Mouse (Mus musculus): ENCODE results near the gene S1pr4.

Gene S1pr4

GRCm38 (mm10) chr10:81519227-81519977 lies 19.5 kb upstream of the S1pr4 start:
- DNase-seq, result no peak

GRCm38 (mm10) chr10:81518546-81518945 lies 18.6 kb upstream of the S1pr4 start:
- DNase-seq, result peak; percentile 72 to 76

- no peak for DNase-seq
Measured at GRCm38 (mm10) chr10:81517227-81517626, 17.3 kb upstream of the S1pr4 start.

- DNase-seq, result no peak
Measured at GRCm38 (mm10) chr10:81513798-81514197, 13.9 kb upstream of the S1pr4 start.

- DNase-seq, result no peak
Measured at GRCm38 (mm10) chr10:81510246-81510810, 10.4 kb upstream of the S1pr4 start.

GRCm38 (mm10) chr10:81507691-81508489 lies 8.0 kb upstream of the S1pr4 start:
- no peak for DNase-seq

- DNase-seq, result no peak
Measured at GRCm38 (mm10) chr10:81507095-81507494, 7.2 kb upstream of the S1pr4 start.

GRCm38 (mm10) chr10:81505016-81505664 lies 5.2 kb upstream of the S1pr4 start:
- DNase-seq, result no peak

GRCm38 (mm10) chr10:81502658-81503057 lies 2.7 kb upstream of the S1pr4 start:
- DNase-seq, result peak; percentile 95 to 96

- no peak for DNase-seq
Measured at GRCm38 (mm10) chr10:81501863-81502262, 1.9 kb upstream of the S1pr4 start.

GRCm38 (mm10) chr10:81499250-81499901 lies 556 bp downstream of the S1pr4 start:
- no peak for DNase-seq

- DNase-seq, result no peak
Measured at GRCm38 (mm10) chr10:81498316-81499249, 1.3 kb downstream of the S1pr4 start.

GRCm38 (mm10) chr10:81497401-81498270 lies 2.3 kb downstream of the S1pr4 start:
- DNase-seq, result no peak

GRCm38 (mm10) chr10:81496969-81497368 lies 3.0 kb downstream of the S1pr4 start:
- no peak for DNase-seq

- DNase-seq, result peak; percentile 97 to 99
Measured at GRCm38 (mm10) chr10:81496264-81496901, 3.5 kb downstream of the S1pr4 start, which contains the start of gene Ncln. Ncln (minus strand) TSS chr10:81496392.

GRCm38 (mm10) chr10:81495616-81496263 lies 4.2 kb downstream of the S1pr4 start:
- no peak for DNase-seq

GRCm38 (mm10) chr10:81495151-81495550 lies 4.8 kb downstream of the S1pr4 start:
- no peak for DNase-seq

- no peak for DNase-seq
Measured at GRCm38 (mm10) chr10:81494260-81495041, 5.5 kb downstream of the S1pr4 start.

Measured in cerebellum, postnatal 36 days (tissue).